Comparison of ENCODE assay signal across 14 mouse cellular contexts in genomic region chr10:20379071-20379735, GRCm38 (mm10). TPM values are rescaled to one million over a fixed set of nuclear protein-coding genes. Genes with fewer than 3 reads are reported as not detected.
DNase-seq lines count a peak whose midpoint lies in the region; ATAC-seq lines count a peak whose summit lies in the region.
"Had no signal": no experiment of that assay in that cellular context is flagged by ENCODE, and none has a peak within 500 bp of the region (broad histone marks: within the 10 kb centered on the region; RNA-seq: fewer than 3 reads in every experiment).

No protein-coding gene starts in this region.

- no peaks in the 10 kb centered on the region for H3K36me3 ChIP-seq in embryonic facial prominence, embryonic 14.5 days (ENCODE audit: control insufficient read depth, insufficient read depth, low read length)
- no peaks in the 10 kb centered on the region for H3K36me3 ChIP-seq in embryonic facial prominence, embryonic 10.5 days (replicated peaks)
- H3K36me3 ChIP-seq in limb, embryonic 15.5 days = no peaks in the 10 kb centered on the region
- no peaks in the 10 kb centered on the region for H3K36me3 ChIP-seq in kidney, embryonic 16.5 days (ENCODE audit: insufficient read depth, low read length)
- H3K36me3 ChIP-seq: midbrain, embryonic 13.5 days had no signal

- no peaks in the 10 kb centered on the region for H3K9me3 ChIP-seq in embryonic facial prominence, embryonic 14.5 days (ENCODE audit: control insufficient read depth, low read length)
- H3K9me3 ChIP-seq in embryonic facial prominence, embryonic 10.5 days = no peaks in the 10 kb centered on the region
- no peaks in the 10 kb centered on the region for H3K9me3 ChIP-seq in limb, embryonic 15.5 days
- H3K9me3 ChIP-seq in kidney, embryonic 16.5 days (ENCODE audit: low read length) = no peaks in the 10 kb centered on the region
- H3K9me3 ChIP-seq: midbrain, embryonic 13.5 days had no signal

- H3K4me3 ChIP-seq in embryonic facial prominence, embryonic 14.5 days (ENCODE audit: low read depth, low read length) = no peak overlapping the region
- no peak overlapping the region for H3K4me3 ChIP-seq in embryonic facial prominence, embryonic 10.5 days
- H3K4me3 ChIP-seq in limb, embryonic 15.5 days = no peak overlapping the region
- no peak overlapping the region for H3K4me3 ChIP-seq in kidney, embryonic 16.5 days (ENCODE audit: low read length)
- H3K4me3 ChIP-seq: midbrain, embryonic 13.5 days had no signal

- H3K4me2 ChIP-seq in embryonic facial prominence, embryonic 14.5 days (ENCODE audit: low read depth, low read length) = no peak overlapping the region
- H3K4me2 ChIP-seq in limb, embryonic 15.5 days = no peak overlapping the region
- no peak overlapping the region for H3K4me2 ChIP-seq in kidney, embryonic 16.5 days (replicated peaks; ENCODE audit: low read depth, low read length)
- H3K4me2 ChIP-seq: midbrain, embryonic 13.5 days had no signal

- intact Hi-C loops in gastrocnemius, postnatal 36 days (cut with DNase I) = no loop called here

- peak; percentile 45 for DNase-seq in embryonic facial prominence, embryonic 14.5 days (ENCODE audit: low spot score)
- no peak for DNase-seq in embryonic facial prominence, embryonic 10.5 days (ENCODE audit: low spot score)
- peak; percentile 8 for DNase-seq in lung, postnatal 14 days
- DNase-seq in lung, postnatal 4 days = no peak
- peak; percentile 24 to 28 for DNase-seq in gastrocnemius, postnatal 36 days
- DNase-seq: adrenal gland, adult 8-10 months; cerebellum, adult 11-12 months; kidney, adult 2 months; right cerebral cortex, postnatal 4 days had no signal

- no peaks in the 10 kb centered on the region for H3K27me3 ChIP-seq in embryonic facial prominence, embryonic 14.5 days (replicated peaks; ENCODE audit: control insufficient read depth, insufficient read depth, low read length)
- no peaks in the 10 kb centered on the region for H3K27me3 ChIP-seq in embryonic facial prominence, embryonic 10.5 days (replicated peaks; ENCODE audit: low read depth, poor library complexity, severe bottlenecking)
- no peaks in the 10 kb centered on the region for H3K27me3 ChIP-seq in limb, embryonic 15.5 days
- H3K27me3 ChIP-seq in kidney, embryonic 16.5 days (ENCODE audit: insufficient read depth, low read length) = no peaks in the 10 kb centered on the region
- H3K27me3 ChIP-seq: midbrain, embryonic 13.5 days had no signal

- H3K4me1 ChIP-seq in embryonic facial prominence, embryonic 14.5 days (ENCODE audit: control insufficient read depth, insufficient read depth, low read length) = no peaks in the 10 kb centered on the region
- H3K4me1 ChIP-seq in embryonic facial prominence, embryonic 10.5 days = peaks cover 9% of the 10 kb centered on the region
- 0 out of 2 replicates have a peak, but pooled peaks cover 2% of the 10 kb centered on the region for H3K4me1 ChIP-seq in limb, embryonic 15.5 days
- H3K4me1 ChIP-seq in kidney, embryonic 16.5 days (ENCODE audit: insufficient read depth, low read length) = no peaks in the 10 kb centered on the region

- ATAC-seq in embryonic facial prominence, embryonic 14.5 days (ENCODE audit: low read depth) = no peak
- ATAC-seq in limb, embryonic 15.5 days (ENCODE audit: insufficient number of reproducible peaks, low FRiP score, low TSS enrichment, low read depth) = no peak
- no peak for ATAC-seq in megakaryocyte, adult 5-6 weeks (ENCODE audit: poor library complexity, severe bottlenecking)
- no peak for ATAC-seq in kidney, embryonic 16.5 days (ENCODE audit: low FRiP score, low TSS enrichment)
- ATAC-seq: midbrain, embryonic 13.5 days had no signal

- no peak overlapping the region for H3K27ac ChIP-seq in embryonic facial prominence, embryonic 14.5 days (replicated peaks; ENCODE audit: low read depth, low read length)
- no peak overlapping the region for H3K27ac ChIP-seq in embryonic facial prominence, embryonic 10.5 days (replicated peaks)
- peak overlapping the region; percentile 14; the same call in 1 of the 2 replicates for H3K27ac ChIP-seq in limb, embryonic 15.5 days
- no peak overlapping the region for H3K27ac ChIP-seq in kidney, embryonic 16.5 days (ENCODE audit: low read length)
- H3K27ac ChIP-seq: midbrain, embryonic 13.5 days; stomach, postnatal 0 days had no signal

- no peak overlapping the region for H3K9ac ChIP-seq in embryonic facial prominence, embryonic 14.5 days (ENCODE audit: low read depth, low read length)
- H3K9ac ChIP-seq in limb, embryonic 15.5 days = no peak overlapping the region
- H3K9ac ChIP-seq in kidney, embryonic 16.5 days (replicated peaks; ENCODE audit: low read length) = no peak overlapping the region
- H3K9ac ChIP-seq: midbrain, embryonic 13.5 days had no signal

- whole genome bisulfite sequencing in embryonic facial prominence, embryonic 14.5 days = 75% methylated on average over 9 of the region's 9 CpGs
- WGBS in embryonic facial prominence, embryonic 10.5 days = 84% methylated on average over 9 of the region's 9 CpGs
- WGBS in limb, embryonic 15.5 days = 65% methylated on average over 9 of the region's 9 CpGs
- 83% methylated on average over 9 of the region's 9 CpGs for WGBS in kidney, embryonic 16.5 days

RNA-seq across cellular contexts. Expression of gene Mtfr2, which starts 31.6 kb away (rescaled TPM):
- polyA plus RNA-seq in embryonic facial prominence, embryonic 14.5 days (2014; fragmentation: Nextera tagmentation; extraction: Ambion mirVana) = 1.4 TPM in 2 replicates
- polyA plus RNA-seq in embryonic facial prominence, embryonic 10.5 days (2016; fragmentation: Nextera tagmentation; extraction: Ambion mirVana) = 3.2 and 3.4 TPM in 2 replicates
- under 1 TPM; 0.23 to 0.27 TPM for total RNA-seq in gastrocnemius, postnatal 36 days (2021)
- 1.1 and 1.4 TPM in 2 replicates for polyA plus RNA-seq in limb, embryonic 15.5 days (2015; fragmentation: Nextera tagmentation; extraction: Ambion mirVana)
- total RNA-seq in megakaryocyte, adult 5-6 weeks (2015) = 80.0 and 90.2 TPM in 2 replicates
- total RNA-seq in megakaryocyte, adult 5-6 weeks (2017) = 13.3 and 18.5 TPM in 2 replicates
- polyA plus RNA-seq in kidney, embryonic 16.5 days (2015; fragmentation: Nextera tagmentation; extraction: Ambion mirVana) = 1.7 and 2.9 TPM in 2 replicates

Comparison
In these comparisons a context has a peak if more than half of its experiments do, and no peak if none do; other contexts are left out.
1. DNase-seq: peak in embryonic facial prominence, embryonic 14.5 days (single experiment), lung, postnatal 14 days (single experiment) and gastrocnemius, postnatal 36 days (2 of 2); none in embryonic facial prominence, embryonic 10.5 days (single experiment) and lung, postnatal 4 days (0 of 2).